10 mouse cellular contexts compared by ENCODE assay signal in genomic region chr10:95004065-95004763, GRCm38 (mm10). TPM values are rescaled to one million over a fixed set of nuclear protein-coding genes. Genes with fewer than 3 reads are reported as not detected.
A peak's percentile ranks its signal among the peaks of the same experiment; 100 is the strongest.
DNase-seq lines count a peak whose midpoint lies in the region; ATAC-seq and TF ChIP-seq lines count a peak whose summit lies in the region.
"Had no signal": no experiment of that assay in that cellular context is flagged by ENCODE, and none has a peak within 500 bp of the region (broad histone marks: within the 10 kb centered on the region; RNA-seq: fewer than 3 reads in every experiment).

No protein-coding gene starts in this region.

- WGBS in kidney, adult 2 months: 71% methylated on average over 9 of the region's 9 CpGs
- WGBS in kidney, embryonic 14.5 days: 81% methylated on average over 9 of the region's 9 CpGs
- 64% methylated on average over 9 of the region's 9 CpGs for WGBS in intestine, embryonic 16.5 days
- 60% methylated on average over 9 of the region's 9 CpGs for WGBS in stomach, embryonic 14.5 days

- no peak overlapping the region for H3K9ac ChIP-seq in kidney, embryonic 14.5 days (ENCODE audit: low read depth, low read length)
- no peak overlapping the region for H3K9ac ChIP-seq in intestine, embryonic 16.5 days (ENCODE audit: low read depth, low read length)
- H3K9ac ChIP-seq in stomach, embryonic 14.5 days (replicated peaks; ENCODE audit: low read depth, low read length): no peak overlapping the region
- H3K9ac ChIP-seq: midbrain, embryonic 12.5 days had no signal

- peak; percentile 50 for DNase-seq in kidney, adult 2 months
- no peak for DNase-seq in left cerebral cortex, adult 2 months (ENCODE audit: extremely low spot score in 1 of 2, low spot score in 2 of 2)
- DNase-seq in layer of hippocampus, adult 9-10 months (ENCODE audit: low spot score): no peak
- DNase-seq in urinary bladder, adult 18-20 months (ENCODE audit: low spot score in 2 of 2): no peak
- DNase-seq: cerebellum, adult 9-10 months had no signal

- peak overlapping the region; percentile 47; the same call in 1 of the 2 replicates for H3K27ac ChIP-seq in kidney, adult 2 months (ENCODE audit: insufficient read depth, low read depth, low read length)
- H3K27ac ChIP-seq in kidney, embryonic 14.5 days (ENCODE audit: low read depth, low read length): no peak overlapping the region
- H3K27ac ChIP-seq in embryonic fibroblast, embryonic 13.5 days (ENCODE audit: insufficient read depth, low read length): peak overlapping the region; percentile 96
- peak overlapping the region; percentile 66; the same call in 1 of the 2 replicates for H3K27ac ChIP-seq in intestine, embryonic 16.5 days (ENCODE audit: low read length)
- peak overlapping the region; percentile 53; the same call in 1 of the 2 replicates for H3K27ac ChIP-seq in stomach, embryonic 14.5 days (ENCODE audit: low read length)
- H3K27ac ChIP-seq in left cerebral cortex, adult 2 months: no peak overlapping the region
- H3K27ac ChIP-seq: midbrain, embryonic 12.5 days had no signal

- no peaks in the 10 kb centered on the region for H3K36me3 ChIP-seq in kidney, adult 2 months (ENCODE audit: control insufficient read depth, insufficient read depth, low read length)
- no peaks in the 10 kb centered on the region for H3K36me3 ChIP-seq in kidney, embryonic 14.5 days (ENCODE audit: control insufficient read depth, insufficient read depth, low read length)
- H3K36me3 ChIP-seq in intestine, embryonic 16.5 days (ENCODE audit: control insufficient read depth, insufficient read depth, low read length): no peaks in the 10 kb centered on the region
- H3K36me3 ChIP-seq in stomach, embryonic 14.5 days (ENCODE audit: control insufficient read depth, insufficient read depth, low read length): no peaks in the 10 kb centered on the region
- H3K36me3 ChIP-seq: midbrain, embryonic 12.5 days had no signal

- no peak overlapping the region for H3K4me2 ChIP-seq in kidney, embryonic 14.5 days (replicated peaks; ENCODE audit: low read depth, low read length)
- no peak overlapping the region for H3K4me2 ChIP-seq in intestine, embryonic 16.5 days (ENCODE audit: low read depth, low read length)
- no peak overlapping the region for H3K4me2 ChIP-seq in stomach, embryonic 14.5 days (replicated peaks; ENCODE audit: low read depth, low read length)
- H3K4me2 ChIP-seq: midbrain, embryonic 12.5 days had no signal

- intact Hi-C loops in left cerebral cortex, adult 2 months (cut with DNase I): no loop called here

- no peak overlapping the region for H3K4me3 ChIP-seq in kidney, adult 2 months (ENCODE audit: insufficient read depth, low read depth, low read length)
- H3K4me3 ChIP-seq in kidney, embryonic 14.5 days (ENCODE audit: low read length): no peak overlapping the region
- no peak overlapping the region for H3K4me3 ChIP-seq in embryonic fibroblast, embryonic 13.5 days (ENCODE audit: insufficient read depth, low read length)
- H3K4me3 ChIP-seq in intestine, embryonic 16.5 days (ENCODE audit: low read length): no peak overlapping the region
- H3K4me3 ChIP-seq in stomach, embryonic 14.5 days (ENCODE audit: low read depth, low read length): no peak overlapping the region
- no peak overlapping the region for H3K4me3 ChIP-seq in left cerebral cortex, adult 2 months
- H3K4me3 ChIP-seq: midbrain, embryonic 12.5 days had no signal

- no peaks in the 10 kb centered on the region for H3K27me3 ChIP-seq in kidney, adult 2 months (replicated peaks; ENCODE audit: control insufficient read depth, insufficient read depth, low read length)
- H3K27me3 ChIP-seq in kidney, embryonic 14.5 days (ENCODE audit: control insufficient read depth, insufficient read depth, low read length): no peaks in the 10 kb centered on the region
- no peaks in the 10 kb centered on the region for H3K27me3 ChIP-seq in intestine, embryonic 16.5 days (replicated peaks; ENCODE audit: control insufficient read depth, insufficient read depth, low read length)
- no peaks in the 10 kb centered on the region for H3K27me3 ChIP-seq in stomach, embryonic 14.5 days (ENCODE audit: control insufficient read depth, insufficient read depth, low read length)
- H3K27me3 ChIP-seq: midbrain, embryonic 12.5 days had no signal

- ATAC-seq in kidney, embryonic 14.5 days (ENCODE audit: low FRiP score, low TSS enrichment): no peak
- peak; percentile 67 for ATAC-seq in intestine, embryonic 16.5 days
- no peak for ATAC-seq in stomach, embryonic 14.5 days (ENCODE audit: insufficient number of reproducible peaks, insufficient read depth, low FRiP score, low read depth)

- peaks cover 6% of the 10 kb centered on the region; the same call in 1 of the 2 replicates for H3K4me1 ChIP-seq in kidney, adult 2 months (ENCODE audit: control insufficient read depth, insufficient read depth, low read length)
- no peaks in the 10 kb centered on the region for H3K4me1 ChIP-seq in kidney, embryonic 14.5 days (ENCODE audit: control insufficient read depth, insufficient read depth, low read length)
- peaks cover 2% of the 10 kb centered on the region for H3K4me1 ChIP-seq in embryonic fibroblast, embryonic 13.5 days (ENCODE audit: control insufficient read depth, insufficient read depth, low read length)
- H3K4me1 ChIP-seq in intestine, embryonic 16.5 days (ENCODE audit: control insufficient read depth, insufficient read depth, low read length): no peaks in the 10 kb centered on the region
- no peaks in the 10 kb centered on the region; the same call in 1 of the 2 replicates for H3K4me1 ChIP-seq in stomach, embryonic 14.5 days (ENCODE audit: control insufficient read depth, insufficient read depth, low read length)

- peaks cover 3% of the 10 kb centered on the region; the same call in 1 of the 2 replicates for H3K9me3 ChIP-seq in kidney, embryonic 14.5 days (ENCODE audit: control insufficient read depth, low read length)
- no peaks in the 10 kb centered on the region for H3K9me3 ChIP-seq in intestine, embryonic 16.5 days (ENCODE audit: control insufficient read depth, low read length)
- H3K9me3 ChIP-seq in stomach, embryonic 14.5 days (ENCODE audit: control insufficient read depth, low read depth, low read length): no peaks in the 10 kb centered on the region
- H3K9me3 ChIP-seq: midbrain, embryonic 12.5 days had no signal

- no peak for TF ChIP-seq POLR2A in kidney, adult 2 months (IDR thresholded peaks at IDR 0.05; ENCODE audit: low read depth, low read length)
- no peak for TF ChIP-seq POLR2A in embryonic fibroblast, embryonic 13.5 days (IDR thresholded peaks at IDR 0.05; ENCODE audit: low read depth, low read length)

- TF ChIP-seq CTCF in kidney, adult 2 months (conservative IDR thresholded peaks at IDR 0.05; ENCODE audit: insufficient read depth, insufficient read length, low read depth, low read length): no peak
- no peak for TF ChIP-seq CTCF in embryonic fibroblast, embryonic 13.5 days (IDR thresholded peaks at IDR 0.05; ENCODE audit: borderline replicate concordance, insufficient read depth, low read length)
- TF ChIP-seq CTCF in left cerebral cortex, adult 2 months (IDR thresholded peaks at IDR 0.05): no peak

RNA-seq across cellular contexts. Expression of gene Plxnc1, which starts 59.6 kb away (rescaled TPM):
- 0.42 and 1.5 TPM in 2 replicates for polyA plus RNA-seq in kidney, adult 2 months (2012; rRNA removed)
- 2.3 and 3.9 TPM in 2 replicates for polyA plus RNA-seq in kidney, embryonic 14.5 days (2014; fragmentation: Nextera tagmentation; extraction: Ambion mirVana)
- 7.2 and 16.5 TPM in 2 replicates for polyA plus RNA-seq in embryonic fibroblast, embryonic 13.5 days (2011; ENCODE audit: insufficient read length, low read depth, missing spikeins)
- polyA plus RNA-seq in intestine, embryonic 16.5 days (2015; fragmentation: Nextera tagmentation; extraction: Ambion mirVana): 0.72 and 0.75 TPM in 2 replicates
- 2.0 and 2.3 TPM in 2 replicates for polyA plus RNA-seq in stomach, embryonic 14.5 days (2014; fragmentation: Nextera tagmentation; extraction: Ambion mirVana)
- 10 to 100 TPM; 46.2 to 49.9 TPM for total RNA-seq in left cerebral cortex, adult 2 months (2021)

Comparison
In these comparisons a context has a peak if more than half of its experiments do, and no peak if none do; other contexts are left out.
1. H3K27ac ChIP-seq: peak in kidney, adult 2 months (single experiment), embryonic fibroblast, embryonic 13.5 days (single experiment), intestine, embryonic 16.5 days (single experiment) and stomach, embryonic 14.5 days (single experiment); none in kidney, embryonic 14.5 days (single experiment) and left cerebral cortex, adult 2 months (single experiment).